Mouse (Mus musculus): ENCODE measurements at regions not wholly inside any gene's neighbourhood (a gene's known extent, or its start where the extent isn't known, plus 50 kb on each side); places are given as distances from the start of the nearest gene placed in this dataset.
A peak's percentile ranks its signal among the peaks of the same experiment; 100 is the strongest.

GRCm38 (mm10) chr1:128765142-128765541, 173.0 kb upstream of the Cxcr4 start:
- TF ChIP-seq MAFK (IDR thresholded peaks at IDR 0.05; ENCODE audit: insufficient replicate concordance, low read length), result peak; percentile 93
- 0 out of 2 replicates have a peak, but pooled peaks have one; percentile 26 for TF ChIP-seq IRF4 (IDR thresholded peaks at IDR 0.05; ENCODE audit: low read depth, low read length)
- no peak for TF ChIP-seq EP300 (IDR thresholded peaks at IDR 0.05; ENCODE audit: low read length)
- dilution Hi-C loops (cut with MboI; ENCODE audit: extremely low pct_ligation_motif_present, extremely low pct_unique_long_range_greater_than_20kb, low sequenced_read_pairs), result no loop called here
- Histone ChIP-seq H3K9ac (ENCODE audit: insufficient read depth, low read depth) (no peak overlapping the region), H3K4me1 (ENCODE audit: control insufficient read depth in 1 of 2, insufficient read depth in 2 of 2) (peaks cover 18 to 40% of the 10 kb centered on the region in 2 experiments), H3K79me2 (replicated peaks; ENCODE audit: control insufficient read depth, extremely low read depth, insufficient read depth, poor library complexity, severe bottlenecking) (no peaks in the 10 kb centered on the region), H3K4me2 (ENCODE audit: insufficient read depth, low read depth, poor library complexity, severe bottlenecking) (0 out of 2 replicates have a peak overlapping the region, but pooled peaks have one; percentile 6), H3K27ac (ENCODE audit: insufficient read depth, low read depth) (no peak overlapping the region), H3K4me3 (replicated peaks in 1 of 3; ENCODE audit: low read depth in 2 of 3, low read length in 2 of 3, poor library complexity in 1 of 3) (no peak overlapping the region), H3K36me3 (replicated peaks in 1 of 2; ENCODE audit: control insufficient read depth in 1 of 2, insufficient read depth in 1 of 2, low read length in 1 of 2) (no peaks in the 10 kb centered on the region), H3K9me3 (replicated peaks; ENCODE audit: low read length) (no peaks in the 10 kb centered on the region), H3K27me3 (replicated peaks) (no peaks in the 10 kb centered on the region)
- DNase-seq (ENCODE audit: extremely low read depth), result no peak
- in situ Hi-C loops (cut with MboI; ENCODE audit: low pct_ligation_motif_present, low pct_unique_long_range_greater_than_20kb, low sequenced_read_pairs), result no loop called here

GRCm38 (mm10) chr1:128762854-128763253, 170.8 kb upstream of the Cxcr4 start:
- H3K36me3 ChIP-seq (replicated peaks in 1 of 2; ENCODE audit: control insufficient read depth in 1 of 2, insufficient read depth in 1 of 2, low read length in 1 of 2), result no peaks in the 10 kb centered on the region
- in situ Hi-C loops (cut with MboI; ENCODE audit: low pct_ligation_motif_present, low pct_unique_long_range_greater_than_20kb, low sequenced_read_pairs), result no loop called here

DNA sequence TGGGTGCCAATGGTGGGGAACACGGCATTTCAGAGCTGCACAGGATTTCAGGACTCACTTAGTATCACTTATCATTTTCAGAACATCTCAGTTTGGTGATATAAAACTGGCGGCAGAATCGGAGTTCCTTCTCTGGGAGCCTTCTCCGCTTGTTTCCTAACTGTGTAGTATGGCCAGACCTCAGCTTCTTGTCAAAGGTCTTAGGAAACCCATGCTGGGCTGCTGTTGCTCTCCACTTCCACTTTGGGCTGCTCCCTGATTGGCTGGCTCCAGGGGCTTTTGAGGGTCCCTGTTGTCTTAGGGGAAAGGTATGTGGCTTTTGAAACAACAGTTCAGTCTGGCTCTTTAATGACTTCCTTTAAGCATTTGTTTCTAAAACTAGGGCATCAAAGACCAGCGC, 170.0 kb upstream of the Cxcr4 start:
- DNase-seq (ENCODE audit: extremely low read depth), result no peak
- H3K4me3 ChIP-seq (replicated peaks in 1 of 3; ENCODE audit: low read depth in 2 of 3, low read length in 2 of 3, poor library complexity in 1 of 3), result no peak overlapping the region
- dilution Hi-C loops (cut with MboI; ENCODE audit: extremely low pct_ligation_motif_present, extremely low pct_unique_long_range_greater_than_20kb, low sequenced_read_pairs), result no loop called here
- in situ Hi-C loops (cut with MboI; ENCODE audit: low pct_ligation_motif_present, low pct_unique_long_range_greater_than_20kb, low sequenced_read_pairs), result no loop called here
- no peak overlapping the region for H3K4me2 ChIP-seq (ENCODE audit: insufficient read depth, low read depth, poor library complexity, severe bottlenecking)
- H3K27ac ChIP-seq (ENCODE audit: insufficient read depth, low read depth), result no peak overlapping the region
- no peak overlapping the region for H3K9ac ChIP-seq (ENCODE audit: insufficient read depth, low read depth)
- H3K27me3 ChIP-seq (replicated peaks), result no peaks in the 10 kb centered on the region
- TF ChIP-seq SMC3 (IDR thresholded peaks at IDR 0.05; ENCODE audit: low read depth, low read length) (no peak), ZC3H11A (IDR thresholded peaks at IDR 0.05; ENCODE audit: low read depth, low read length) (no peak), TCF12 (IDR thresholded peaks at IDR 0.05; ENCODE audit: low read depth, low read length) (no peak), BHLHE40 (IDR thresholded peaks at IDR 0.05; ENCODE audit: low read depth, low read length) (no peak), JUN (IDR thresholded peaks at IDR 0.05; ENCODE audit: insufficient read depth, low read depth, low read length) (no peak), POLR2AphosphoS2 (IDR thresholded peaks at IDR 0.05; ENCODE audit: low read depth, low read length) (no peak), MAFK (IDR thresholded peaks at IDR 0.05; ENCODE audit: insufficient replicate concordance, low read length) (no peak)
- H3K9me3 ChIP-seq (replicated peaks; ENCODE audit: low read length), result no peaks in the 10 kb centered on the region
- no peaks in the 10 kb centered on the region for H3K36me3 ChIP-seq (replicated peaks in 1 of 2; ENCODE audit: control insufficient read depth in 1 of 2, insufficient read depth in 1 of 2, low read length in 1 of 2)
- H3K4me1 ChIP-seq (ENCODE audit: control insufficient read depth in 1 of 2, insufficient read depth in 2 of 2), result peaks cover 5 to 27% of the 10 kb centered on the region in 2 experiments; a peak in 3 of 4 replicates
- H3K79me2 ChIP-seq (replicated peaks; ENCODE audit: control insufficient read depth, extremely low read depth, insufficient read depth, poor library complexity, severe bottlenecking), result no peaks in the 10 kb centered on the region

More at GRCm38 (mm10) chr1:128762854-128763253, 170.8 kb upstream of the Cxcr4 start:
- Histone ChIP-seq H3K4me3 (replicated peaks in 1 of 3; ENCODE audit: low read depth in 2 of 3, low read length in 2 of 3, poor library complexity in 1 of 3) (no peak overlapping the region), H3K79me2 (replicated peaks; ENCODE audit: control insufficient read depth, extremely low read depth, insufficient read depth, poor library complexity, severe bottlenecking) (no peaks in the 10 kb centered on the region), H3K4me2 (ENCODE audit: insufficient read depth, low read depth, poor library complexity, severe bottlenecking) (no peak overlapping the region), H3K27ac (ENCODE audit: insufficient read depth, low read depth) (no peak overlapping the region), H3K27me3 (replicated peaks) (no peaks in the 10 kb centered on the region), H3K9ac (ENCODE audit: insufficient read depth, low read depth) (no peak overlapping the region), H3K9me3 (replicated peaks; ENCODE audit: low read length) (no peaks in the 10 kb centered on the region), H3K4me1 (ENCODE audit: control insufficient read depth in 1 of 2, insufficient read depth in 2 of 2) (peaks cover 12 to 34% of the 10 kb centered on the region in 2 experiments)
- TF ChIP-seq SMC3 (IDR thresholded peaks at IDR 0.05; ENCODE audit: low read depth, low read length), result no peak
- dilution Hi-C loops (cut with MboI; ENCODE audit: extremely low pct_ligation_motif_present, extremely low pct_unique_long_range_greater_than_20kb, low sequenced_read_pairs), result no loop called here
- no peak for DNase-seq (ENCODE audit: extremely low read depth)

Data from CH12.LX (cell line).